Mouse (Mus musculus) macrophage (primary cell): ENCODE measurements around the gene Pus3. TPM values are rescaled to one million over a fixed set of nuclear protein-coding genes. Genes with fewer than 3 reads are reported as not detected.

ENCODE experiments used
- H3K27ac ChIP-seq: fragments of 350-480 bp; formaldehyde crosslinking; 2 replicates; pipeline ENCODE4 v1.9.0; 2021
- H3K36me3 ChIP-seq: fragments of 350-480 bp; formaldehyde crosslinking; 2 replicates; pipeline ENCODE4 v1.9.0; 2021; ENCODE audit errors: inconsistent target
- H3K4me3 ChIP-seq: fragments of 350-480 bp; formaldehyde crosslinking; 2 replicates; pipeline ENCODE4 v1.9.0; 2021; ENCODE audit errors: inconsistent target
- H3K79me2 ChIP-seq: fragments of 350-480 bp; formaldehyde crosslinking; 2 replicates; pipeline ENCODE4 v1.9.0; 2021; ENCODE audit errors: inconsistent target
- WGBS: methylation state at CpG from one replicate; pipeline ENCODE4 v1.1.7; 2026; ENCODE audit warnings: inconsistent platforms; ENCODE audit not compliant: missing documents; 5-methylcytosine and 5-hydroxymethylcytosine counted together
- polyA plus RNA-seq: library from polyadenylated mRNA; stranded (reverse); fragments of 250-400 nt; gene quantifications from 3 replicates; pipeline ENCODE4 v1.2.4, GENCODE M21; 2018; ENCODE audit warnings: inconsistent platforms

The Pus3 gene
- polyA plus RNA-seq, 1 experiment from 2014 or later = 8.5 TPM

- no peaks in the 10 kb centered on the region for H3K79me2 ChIP-seq
- no peak overlapping the region for H3K27ac ChIP-seq
- no peaks in the 10 kb centered on the region for H3K36me3 ChIP-seq
- no peak overlapping the region for H3K4me3 ChIP-seq
- 87% methylated on average over 4 of the region's 4 CpGs for WGBS
Measured at GRCm38 (mm10) chr9:35535876-35536275, 22.5 kb upstream of the Pus3 start.

- WGBS = 92% methylated on average over 13 of the region's 13 CpGs
- Histone ChIP-seq H3K36me3 (no peaks in the 10 kb centered on the region), H3K4me3 (no peak overlapping the region), H3K27ac (no peak overlapping the region), H3K79me2 (no peaks in the 10 kb centered on the region)
Measured at GRCm38 (mm10) chr9:35539001-35539750, 19.2 kb upstream of the Pus3 start.

- no peak overlapping the region for H3K4me3 ChIP-seq
- 89% methylated on average over 4 of the region's 5 CpGs for WGBS
Measured at GRCm38 (mm10) chr9:35541024-35541423, 17.4 kb upstream of the Pus3 start.

GRCm38 (mm10) chr9:35541488-35541887 is 16.9 kb upstream of the Pus3 start:
- 20% methylated on average over 6 of the region's 6 CpGs for WGBS

More at GRCm38 (mm10) chr9:35541024-35541423, 17.4 kb upstream of the Pus3 start:
- Histone ChIP-seq H3K36me3 (no peaks in the 10 kb centered on the region), H3K27ac (no peak overlapping the region), H3K79me2 (no peaks in the 10 kb centered on the region)

GRCm38 (mm10) chr9:35541941-35542340 is 16.5 kb upstream of the Pus3 start:
- Histone ChIP-seq H3K4me3 (no peak overlapping the region), H3K79me2 (no peaks in the 10 kb centered on the region), H3K36me3 (no peaks in the 10 kb centered on the region), H3K27ac (no peak overlapping the region)
- 89% methylated on average over 6 of the region's 6 CpGs for WGBS

More at GRCm38 (mm10) chr9:35541488-35541887, 16.9 kb upstream of the Pus3 start:
- Histone ChIP-seq H3K27ac (no peak overlapping the region), H3K36me3 (no peaks in the 10 kb centered on the region), H3K79me2 (no peaks in the 10 kb centered on the region), H3K4me3 (no peak overlapping the region)

GRCm38 (mm10) chr9:35543099-35543860 is 15.1 kb upstream of the Pus3 start:
- Histone ChIP-seq H3K36me3 (no peaks in the 10 kb centered on the region), H3K79me2 (no peaks in the 10 kb centered on the region), H3K27ac (no peak overlapping the region), H3K4me3 (no peak overlapping the region)
- WGBS = 63% methylated on average over 14 of the region's 14 CpGs

- Histone ChIP-seq H3K79me2 (no peaks in the 10 kb centered on the region), H3K4me3 (no peak overlapping the region), H3K27ac (no peak overlapping the region), H3K36me3 (no peaks in the 10 kb centered on the region)
- WGBS = 88% methylated on average over 2 of the region's 2 CpGs
Measured at GRCm38 (mm10) chr9:35544666-35545065, 13.7 kb upstream of the Pus3 start.

GRCm38 (mm10) chr9:35545704-35546103 is 12.7 kb upstream of the Pus3 start:
- no peak overlapping the region for H3K4me3 ChIP-seq
- H3K79me2 ChIP-seq = no peaks in the 10 kb centered on the region
- 87% methylated on average over 12 of the region's 12 CpGs for WGBS
- no peak overlapping the region for H3K27ac ChIP-seq
- no peaks in the 10 kb centered on the region for H3K36me3 ChIP-seq

- Histone ChIP-seq H3K79me2 (no peaks in the 10 kb centered on the region), H3K4me3 (no peak overlapping the region), H3K36me3 (no peaks in the 10 kb centered on the region), H3K27ac (no peak overlapping the region)
- 2% methylated on average over 9 of the region's 9 CpGs for WGBS
Measured at GRCm38 (mm10) chr9:35546745-35547144, 11.7 kb upstream of the Pus3 start.

- Histone ChIP-seq H3K36me3 (no peaks in the 10 kb centered on the region), H3K4me3 (no peak overlapping the region), H3K79me2 (no peaks in the 10 kb centered on the region), H3K27ac (no peak overlapping the region)
- over 99% methylated on average over 9 of the region's 9 CpGs for WGBS
Measured at GRCm38 (mm10) chr9:35548455-35548854, 9.9 kb upstream of the Pus3 start.

GRCm38 (mm10) chr9:35556494-35557102 is 1.8 kb upstream of the Pus3 start:
- no peak overlapping the region for H3K27ac ChIP-seq
- WGBS = 78% methylated on average over 12 of the region's 12 CpGs
- peaks cover 22% of the 10 kb centered on the region for H3K79me2 ChIP-seq
- H3K4me3 ChIP-seq = no peak overlapping the region
- H3K36me3 ChIP-seq = no peaks in the 10 kb centered on the region

- WGBS = 2% methylated on average over 31 of the region's 31 CpGs
- Histone ChIP-seq H3K79me2 (peaks cover 49% of the 10 kb centered on the region), H3K27ac (peak overlapping the region; percentile 15; the same call in 1 of the 2 replicates), H3K36me3 (no peaks in the 10 kb centered on the region), H3K4me3 (peak overlapping the region; percentile 90)
Measured at GRCm38 (mm10) chr9:35559009-35559890, 855 bp downstream of the Pus3 start.

GRCm38 (mm10) chr9:35561076-35561475 is 2.7 kb downstream of the Pus3 start:
- Histone ChIP-seq H3K27ac (no peak overlapping the region), H3K36me3 (no peaks in the 10 kb centered on the region; the same call in 1 of the 2 replicates), H3K79me2 (peaks cover 66% of the 10 kb centered on the region), H3K4me3 (no peak overlapping the region)
- WGBS = 95% methylated on average over 11 of the region's 11 CpGs

- WGBS = 66% methylated on average over 6 of the region's 6 CpGs
Measured at GRCm38 (mm10) chr9:35561583-35561982, 3.2 kb downstream of the Pus3 start.

More at GRCm38 (mm10) chr9:35561583-35561982, 3.2 kb downstream of the Pus3 start:
- Histone ChIP-seq H3K36me3 (peaks cover under 1% of the 10 kb centered on the region; the same call in 1 of the 2 replicates), H3K4me3 (no peak overlapping the region), H3K27ac (no peak overlapping the region), H3K79me2 (peaks cover 71% of the 10 kb centered on the region)
